Mouse (Mus musculus): ENCODE results near the gene Gprin1. TPM values are rescaled to one million over a fixed set of nuclear protein-coding genes. Genes with fewer than 3 reads are reported as not detected.
A peak's percentile ranks its signal among the peaks of the same experiment; 100 is the strongest.

Gprin1 gene
- polyA plus RNA-seq, 1 experiment from 2014 or later, result 0.20 TPM

DNA sequence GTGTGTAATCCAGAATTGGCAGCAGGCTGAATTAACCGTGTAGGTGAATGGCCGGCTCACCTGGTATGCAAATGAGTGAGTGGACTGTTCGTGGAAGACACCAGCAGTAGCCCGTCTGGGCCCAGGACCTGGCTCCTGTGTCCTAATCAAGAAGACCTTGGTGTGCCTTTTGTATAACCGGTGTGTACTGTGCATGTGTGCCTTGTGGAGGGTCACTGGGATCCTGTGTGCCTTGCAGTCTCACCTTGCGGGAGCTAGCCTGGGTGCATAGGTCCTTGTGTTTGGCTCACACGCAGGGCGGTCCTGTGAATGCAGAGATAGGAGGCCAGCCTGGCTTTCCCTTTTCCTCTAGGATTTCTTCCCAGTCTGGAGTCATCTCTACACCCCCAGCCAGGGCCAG lies 1.5 kb downstream of the Gprin1 start:
- peaks cover 61% of the 10 kb centered on the region for H3K27me3 ChIP-seq
- H3K9me3 ChIP-seq, result no peaks in the 10 kb centered on the region
- ATAC-seq (ENCODE audit: insufficient number of reproducible peaks, low FRiP score, low TSS enrichment, low read depth), result no peak
- no peak overlapping the region for H3K27ac ChIP-seq
- no peak overlapping the region for H3K4me2 ChIP-seq
- H3K36me3 ChIP-seq, result no peaks in the 10 kb centered on the region
- no peak overlapping the region for H3K9ac ChIP-seq
- 82% methylated on average over 8 of the region's 8 CpGs for WGBS
- H3K4me1 ChIP-seq, result peaks cover 11% of the 10 kb centered on the region
- no peak overlapping the region for H3K4me3 ChIP-seq

DNA sequence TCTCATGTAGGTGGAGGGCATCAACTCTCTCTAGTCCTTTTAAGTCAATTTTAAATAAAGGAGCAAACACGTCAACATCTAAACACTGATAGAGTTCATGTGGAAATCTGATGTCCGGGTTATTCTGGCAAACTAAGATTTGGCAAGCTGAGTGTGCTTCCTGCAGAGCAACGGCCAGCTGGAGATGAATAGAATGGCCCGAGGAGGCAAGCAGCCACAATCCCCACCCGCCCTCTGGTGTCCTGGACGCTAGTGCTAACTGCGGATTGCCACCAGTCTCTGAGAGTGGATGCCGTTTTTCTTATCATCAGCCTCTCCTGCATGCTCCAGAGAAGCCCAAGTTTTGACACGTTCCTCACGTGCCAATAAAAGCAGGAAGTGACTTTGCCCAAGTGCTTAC lies 2.8 kb downstream of the Gprin1 start:
- Histone ChIP-seq H3K27ac (no peak overlapping the region), H3K4me3 (no peak overlapping the region), H3K27me3 (peaks cover 58% of the 10 kb centered on the region), H3K36me3 (no peaks in the 10 kb centered on the region), H3K4me2 (no peak overlapping the region), H3K9ac (no peak overlapping the region), H3K4me1 (peaks cover 11% of the 10 kb centered on the region), H3K9me3 (no peaks in the 10 kb centered on the region)
- 47% methylated on average over 10 of the region's 10 CpGs for WGBS
- ATAC-seq (ENCODE audit: insufficient number of reproducible peaks, low FRiP score, low TSS enrichment, low read depth), result no peak

DNA sequence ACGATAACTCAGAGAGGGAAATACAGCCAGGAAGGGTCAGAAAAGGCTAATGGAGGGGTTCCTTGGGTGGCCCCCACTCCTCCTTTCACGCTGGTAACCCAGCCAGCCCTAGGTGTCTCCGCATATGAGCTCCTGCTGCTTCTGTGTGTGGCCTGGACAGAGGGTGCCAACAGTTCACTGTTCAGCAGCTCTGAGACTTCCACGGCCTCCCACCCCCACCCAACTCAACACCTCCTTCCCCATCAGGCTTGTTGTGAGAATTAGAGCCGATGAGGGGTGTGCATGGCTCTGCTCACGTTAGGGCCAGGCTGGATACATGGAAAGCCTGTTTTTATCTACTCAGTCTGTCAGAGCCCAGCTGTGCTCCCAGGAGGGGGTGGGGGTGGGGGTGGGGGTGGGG lies 3.6 kb downstream of the Gprin1 start:
- peaks cover 11% of the 10 kb centered on the region for H3K4me1 ChIP-seq
- no peak for ATAC-seq (ENCODE audit: insufficient number of reproducible peaks, low FRiP score, low TSS enrichment, low read depth)
- no peak overlapping the region for H3K9ac ChIP-seq
- H3K4me2 ChIP-seq, result no peak overlapping the region
- WGBS, result 38% methylated on average over 6 of the region's 6 CpGs
- no peaks in the 10 kb centered on the region for H3K36me3 ChIP-seq
- no peaks in the 10 kb centered on the region for H3K9me3 ChIP-seq
- peaks cover 57% of the 10 kb centered on the region for H3K27me3 ChIP-seq
- H3K4me3 ChIP-seq, result no peak overlapping the region
- H3K27ac ChIP-seq, result no peak overlapping the region

DNA sequence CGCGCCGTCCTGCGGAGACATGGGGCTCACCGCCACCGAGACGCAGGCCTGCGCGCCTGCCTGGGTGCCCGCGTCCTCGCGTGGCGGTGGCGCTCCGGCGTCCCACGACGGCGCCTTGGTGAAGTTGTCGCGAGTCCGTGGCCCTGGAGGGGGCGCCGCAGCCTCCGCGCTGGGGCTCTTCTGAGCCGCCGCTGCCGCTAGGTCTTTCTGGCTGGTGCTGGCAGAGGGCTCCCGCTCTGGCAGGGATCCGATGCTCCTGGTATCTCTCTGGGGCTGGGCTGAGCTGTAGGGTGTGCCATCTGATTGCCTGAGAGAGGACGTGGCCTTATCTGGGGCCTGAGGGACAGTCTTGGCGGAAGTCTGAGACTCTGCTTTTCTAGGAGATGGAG lies 11.5 kb downstream of the Gprin1 start:
- no peak overlapping the region for H3K27ac ChIP-seq
- peaks cover 11% of the 10 kb centered on the region for H3K4me1 ChIP-seq
- no peaks in the 10 kb centered on the region for H3K9me3 ChIP-seq
- WGBS, result 4% methylated on average over 34 of the region's 34 CpGs
- H3K36me3 ChIP-seq, result no peaks in the 10 kb centered on the region
- H3K9ac ChIP-seq, result no peak overlapping the region
- H3K4me2 ChIP-seq, result peak overlapping the region; percentile 78
- peaks cover 71% of the 10 kb centered on the region for H3K27me3 ChIP-seq
- H3K4me3 ChIP-seq, result peak overlapping the region; percentile 42
- no peak for ATAC-seq (ENCODE audit: insufficient number of reproducible peaks, low FRiP score, low TSS enrichment, low read depth)

DNA sequence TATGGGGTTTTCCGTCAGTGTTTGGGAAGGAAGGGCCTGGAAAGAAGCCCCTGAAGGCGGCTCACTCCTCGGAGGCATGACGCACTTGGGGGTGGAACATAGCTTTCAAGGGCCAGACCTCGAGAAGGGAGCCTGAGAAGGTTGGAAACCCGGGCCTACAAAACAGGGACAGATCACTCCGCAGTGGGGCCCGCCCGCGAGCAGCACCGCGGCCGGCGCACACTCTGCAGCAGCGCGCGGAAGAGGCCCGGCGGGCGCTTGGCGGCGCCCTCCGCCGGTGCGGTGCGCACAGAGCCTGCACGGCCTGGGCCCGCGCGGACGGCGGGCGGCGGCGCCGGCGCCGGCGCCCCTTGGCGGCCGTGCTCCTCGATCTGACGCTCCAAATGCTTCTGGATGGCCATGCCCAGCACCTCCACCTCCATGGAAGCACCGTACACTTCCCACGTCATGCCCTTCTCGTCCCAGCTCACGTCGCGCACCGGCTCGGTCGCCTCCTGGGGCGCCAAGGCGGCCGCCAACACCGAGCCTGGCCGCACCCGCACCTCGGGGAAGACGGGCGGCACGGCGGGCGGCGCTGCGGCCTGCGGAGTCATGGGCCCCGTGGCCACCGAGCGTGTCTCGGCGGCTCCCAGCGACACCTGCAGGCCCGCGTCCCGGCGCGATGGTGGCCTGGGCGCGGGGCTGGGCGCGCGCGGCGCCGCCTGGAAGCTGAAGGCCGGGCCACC lies 12.0 kb downstream of the Gprin1 start:
- Histone ChIP-seq H3K9ac (peak overlapping the region; percentile 17; the same call in 1 of the 2 replicates), H3K9me3 (no peaks in the 10 kb centered on the region), H3K4me1 (peaks cover 11% of the 10 kb centered on the region), H3K4me3 (peak overlapping the region; percentile 42), H3K27me3 (peaks cover 71% of the 10 kb centered on the region), H3K4me2 (peak overlapping the region; percentile 78), H3K27ac (no peak overlapping the region), H3K36me3 (no peaks in the 10 kb centered on the region)
- WGBS, result under 1% methylated on average over 84 of the region's 87 CpGs
- ATAC-seq (ENCODE audit: insufficient number of reproducible peaks, low FRiP score, low TSS enrichment, low read depth), result no peak

DNA sequence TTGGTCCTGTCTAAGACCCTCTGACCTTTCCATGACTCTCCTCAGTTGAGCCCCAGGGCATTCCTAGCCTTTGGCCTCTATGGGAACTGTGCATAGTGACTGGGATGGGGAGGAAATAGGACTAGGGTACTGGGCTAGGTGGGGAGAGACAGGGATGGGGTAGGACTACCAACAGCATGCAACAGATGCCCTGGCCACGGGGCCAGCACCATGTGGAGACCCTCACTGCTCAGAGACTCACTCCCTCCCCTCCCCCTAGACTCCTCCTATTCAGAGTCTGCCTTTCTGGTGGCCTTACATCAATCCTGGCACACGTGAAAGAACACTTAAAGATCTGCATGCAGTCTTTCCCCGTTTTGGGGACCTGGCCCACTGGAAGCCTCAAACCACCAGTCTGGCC lies 12.7 kb downstream of the Gprin1 start:
- Histone ChIP-seq H3K36me3 (no peaks in the 10 kb centered on the region), H3K9ac (no peak overlapping the region), H3K27ac (no peak overlapping the region), H3K9me3 (no peaks in the 10 kb centered on the region), H3K27me3 (peaks cover 66% of the 10 kb centered on the region), H3K4me1 (peaks cover 11% of the 10 kb centered on the region), H3K4me2 (peak overlapping the region; percentile 78), H3K4me3 (peak overlapping the region; percentile 42)
- ATAC-seq (ENCODE audit: insufficient number of reproducible peaks, low FRiP score, low TSS enrichment, low read depth), result peak; percentile 30; the same call in 1 of the 2 replicates
- WGBS, result 19% methylated on average over 3 of the region's 3 CpGs

DNA sequence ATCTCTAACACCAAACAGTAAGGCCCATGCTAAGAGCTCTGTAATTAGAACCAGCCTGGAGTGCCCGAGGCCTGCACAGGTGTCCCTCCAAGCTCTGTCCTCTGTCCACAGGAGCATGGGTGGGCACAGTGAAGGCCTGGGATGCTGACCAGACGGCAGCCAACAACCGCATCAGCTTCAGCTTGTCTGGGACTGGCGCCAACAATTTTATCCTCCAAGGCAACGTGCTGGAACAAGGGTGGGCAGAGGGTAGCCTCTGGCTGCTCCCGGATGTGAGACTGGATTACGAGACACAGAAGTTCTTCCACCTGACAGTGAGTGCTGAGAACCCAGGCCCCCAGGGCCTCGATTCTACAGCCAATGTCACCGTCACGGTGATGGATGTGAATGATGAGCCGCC lies 23.5 kb downstream of the Gprin1 start:
- H3K27ac ChIP-seq, result no peak overlapping the region
- no peaks in the 10 kb centered on the region for H3K4me1 ChIP-seq
- 46% methylated on average over 11 of the region's 11 CpGs for WGBS
- no peak for ATAC-seq (ENCODE audit: insufficient number of reproducible peaks, low FRiP score, low TSS enrichment, low read depth)
- H3K9me3 ChIP-seq, result no peaks in the 10 kb centered on the region
- H3K9ac ChIP-seq, result no peak overlapping the region
- no peaks in the 10 kb centered on the region for H3K27me3 ChIP-seq
- no peak overlapping the region for H3K4me2 ChIP-seq
- no peaks in the 10 kb centered on the region for H3K36me3 ChIP-seq
- H3K4me3 ChIP-seq, result no peak overlapping the region

DNA sequence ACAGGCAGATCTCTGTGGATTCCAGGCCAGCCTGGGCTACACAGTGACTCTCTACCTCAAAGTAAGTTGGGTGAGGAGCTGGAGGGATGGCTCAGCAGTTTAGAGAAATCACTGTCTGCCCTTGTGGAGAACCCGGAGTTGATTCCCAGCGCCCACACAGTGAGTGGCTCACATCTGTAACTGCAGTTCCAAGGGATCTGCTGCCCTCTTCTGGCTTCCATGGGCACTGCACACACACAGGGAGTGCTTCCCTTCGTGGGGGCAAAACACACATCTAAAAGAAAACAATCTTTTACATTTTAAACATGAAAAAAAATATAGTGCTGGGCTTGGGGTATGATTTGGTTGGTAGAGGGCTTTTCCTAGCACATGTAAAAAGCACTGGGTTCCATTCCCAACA lies 26.5 kb downstream of the Gprin1 start:
- Histone ChIP-seq H3K9ac (no peak overlapping the region), H3K27me3 (no peaks in the 10 kb centered on the region), H3K4me3 (no peak overlapping the region), H3K4me2 (no peak overlapping the region), H3K4me1 (no peaks in the 10 kb centered on the region), H3K36me3 (no peaks in the 10 kb centered on the region), H3K27ac (no peak overlapping the region), H3K9me3 (no peaks in the 10 kb centered on the region)
- 90% methylated on average over 3 of the region's 3 CpGs for WGBS
- no peak for ATAC-seq (ENCODE audit: insufficient number of reproducible peaks, low FRiP score, low TSS enrichment, low read depth)

DNA sequence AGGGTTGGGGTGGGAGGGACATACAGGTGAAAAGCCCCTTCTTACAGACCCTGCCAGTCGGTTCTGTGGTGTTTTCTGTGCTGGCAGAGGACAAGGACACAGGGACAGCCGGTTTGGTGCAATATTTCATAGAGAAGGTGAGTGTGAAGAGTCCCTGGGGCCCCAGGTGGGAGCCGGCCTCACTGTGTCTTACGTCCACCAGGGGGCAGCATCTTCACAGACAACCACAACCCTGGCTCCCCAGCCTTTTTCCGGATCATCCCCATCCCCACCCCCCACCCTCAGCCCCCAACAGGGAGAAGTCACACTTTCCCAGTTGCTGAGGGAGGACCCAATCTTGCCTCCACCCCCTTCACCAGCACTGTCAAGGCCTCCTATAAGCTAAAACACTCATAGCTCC lies 32.8 kb downstream of the Gprin1 start:
- Histone ChIP-seq H3K4me1 (no peaks in the 10 kb centered on the region), H3K36me3 (no peaks in the 10 kb centered on the region), H3K4me3 (no peak overlapping the region), H3K27me3 (peaks cover 6% of the 10 kb centered on the region; the same call in 1 of the 2 replicates), H3K9ac (no peak overlapping the region), H3K27ac (no peak overlapping the region), H3K9me3 (no peaks in the 10 kb centered on the region), H3K4me2 (no peak overlapping the region)
- under 1% methylated on average over 5 of the region's 5 CpGs for whole genome bisulfite sequencing
- no peak for ATAC-seq (ENCODE audit: insufficient number of reproducible peaks, low FRiP score, low TSS enrichment, low read depth)

DNA sequence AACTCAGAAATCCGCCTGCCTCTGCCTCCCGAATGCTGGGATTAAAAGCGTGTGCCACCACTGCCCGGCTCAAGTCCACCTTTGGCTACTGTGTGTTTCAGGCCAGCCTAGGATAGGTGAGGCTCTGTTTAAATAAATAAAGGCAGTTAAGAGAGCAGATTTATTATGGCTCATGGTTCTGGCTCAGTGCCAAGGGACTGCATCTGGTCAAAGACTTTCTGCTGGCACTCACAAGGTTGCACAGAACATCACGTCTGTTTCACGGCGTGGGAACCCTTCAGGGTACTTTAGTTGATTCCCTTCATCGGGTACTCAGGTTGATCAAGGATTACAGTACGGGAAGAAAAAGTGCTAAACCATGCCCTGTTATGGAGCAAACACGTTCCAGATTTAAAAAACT lies 34.7 kb downstream of the Gprin1 start:
- H3K27me3 ChIP-seq, result peaks cover 6% of the 10 kb centered on the region; the same call in 1 of the 2 replicates
- no peak overlapping the region for H3K4me2 ChIP-seq
- ATAC-seq (ENCODE audit: insufficient number of reproducible peaks, low FRiP score, low TSS enrichment, low read depth), result no peak
- WGBS, result 50% methylated on average over 10 of the region's 10 CpGs
- H3K4me1 ChIP-seq, result no peaks in the 10 kb centered on the region
- H3K9me3 ChIP-seq, result no peaks in the 10 kb centered on the region
- H3K9ac ChIP-seq, result no peak overlapping the region
- no peak overlapping the region for H3K27ac ChIP-seq
- H3K36me3 ChIP-seq, result no peaks in the 10 kb centered on the region
- H3K4me3 ChIP-seq, result no peak overlapping the region

DNA sequence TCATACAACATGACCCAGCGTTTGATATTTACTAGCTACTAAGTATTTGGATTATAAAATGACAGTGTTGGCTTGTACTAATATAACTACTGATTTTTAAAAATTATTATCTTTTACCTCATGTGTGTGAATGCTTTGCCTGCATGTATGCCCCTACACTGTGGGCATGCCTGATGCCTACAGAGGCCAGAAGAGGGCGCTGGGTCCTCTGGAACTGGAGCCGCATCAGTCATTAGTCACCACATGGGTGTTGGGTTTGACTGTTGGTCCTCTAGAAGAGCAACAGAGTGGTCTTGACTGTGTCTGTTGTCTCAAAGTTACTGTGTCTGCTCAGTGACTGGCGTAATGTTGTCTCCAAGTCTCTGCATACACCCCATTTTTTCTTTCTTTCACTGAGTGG lies 35.3 kb downstream of the Gprin1 start:
- Histone ChIP-seq H3K9ac (no peak overlapping the region), H3K36me3 (no peaks in the 10 kb centered on the region), H3K27ac (no peak overlapping the region), H3K4me1 (no peaks in the 10 kb centered on the region), H3K4me2 (no peak overlapping the region), H3K27me3 (peaks cover 6% of the 10 kb centered on the region; the same call in 1 of the 2 replicates), H3K9me3 (no peaks in the 10 kb centered on the region), H3K4me3 (no peak overlapping the region)
- no peak for ATAC-seq (ENCODE audit: insufficient number of reproducible peaks, low FRiP score, low TSS enrichment, low read depth)
- WGBS, result 46% methylated on average over 4 of the region's 4 CpGs

DNA sequence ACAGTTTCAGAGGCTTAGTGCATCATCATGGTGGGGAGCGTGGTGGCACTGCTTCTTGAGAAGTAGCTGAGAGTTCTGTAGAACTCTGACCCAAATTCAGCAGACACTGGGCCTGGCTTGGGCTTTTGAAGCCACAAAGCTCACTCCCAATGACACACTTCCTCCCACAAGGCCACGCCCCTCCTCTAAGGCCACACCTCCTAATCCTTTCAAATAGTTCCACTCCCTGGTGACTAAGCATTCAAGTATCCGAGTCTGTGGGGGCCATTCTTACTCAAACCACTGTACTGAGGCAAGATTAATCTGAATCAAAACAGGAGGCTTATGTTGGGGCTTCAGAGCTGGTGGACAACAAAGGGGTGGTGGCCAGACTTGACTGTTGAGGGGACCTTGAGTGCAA lies 38.8 kb downstream of the Gprin1 start:
- H3K27me3 ChIP-seq, result peaks cover 3% of the 10 kb centered on the region; the same call in 1 of the 2 replicates
- no peak overlapping the region for H3K9ac ChIP-seq
- no peak overlapping the region for H3K4me2 ChIP-seq
- ATAC-seq (ENCODE audit: insufficient number of reproducible peaks, low FRiP score, low TSS enrichment, low read depth), result no peak
- H3K27ac ChIP-seq, result no peak overlapping the region
- no peaks in the 10 kb centered on the region for H3K36me3 ChIP-seq
- H3K4me3 ChIP-seq, result no peak overlapping the region
- WGBS, result 75% methylated on average over 3 of the region's 3 CpGs
- H3K9me3 ChIP-seq, result no peaks in the 10 kb centered on the region
- H3K4me1 ChIP-seq, result no peaks in the 10 kb centered on the region

DNA sequence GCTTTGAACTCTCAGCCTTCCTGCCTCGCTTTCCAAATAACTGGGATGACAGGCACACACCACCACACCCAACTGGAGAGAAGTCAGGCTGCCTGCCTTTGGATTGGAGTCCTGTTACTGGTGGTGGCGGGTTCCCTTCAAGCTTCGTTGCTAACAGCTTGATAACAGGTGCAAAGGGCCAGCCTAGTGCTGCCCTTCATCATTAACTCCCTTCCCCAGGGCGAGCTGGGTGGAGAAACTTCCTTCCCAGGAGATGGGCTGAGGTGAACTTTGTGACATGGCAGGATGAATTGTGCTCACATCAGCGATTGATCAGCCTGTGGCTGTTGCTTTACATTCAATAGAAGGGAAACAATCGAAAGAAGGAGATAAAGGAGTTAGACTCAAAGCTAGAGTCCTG lies 44.8 kb downstream of the Gprin1 start:
- ATAC-seq (ENCODE audit: insufficient number of reproducible peaks, low FRiP score, low TSS enrichment, low read depth), result no peak
- 46% methylated on average over 6 of the region's 6 CpGs for WGBS
- Histone ChIP-seq H3K27ac (no peak overlapping the region), H3K4me3 (no peak overlapping the region), H3K4me2 (no peak overlapping the region), H3K4me1 (no peaks in the 10 kb centered on the region), H3K36me3 (no peaks in the 10 kb centered on the region), H3K9me3 (no peaks in the 10 kb centered on the region), H3K27me3 (peaks cover 3% of the 10 kb centered on the region; the same call in 1 of the 2 replicates), H3K9ac (no peak overlapping the region)
